Mouse (Mus musculus) ES-Bruce4 (cell line): ENCODE data around the gene Mex3d.

ENCODE experiments used
- CTCF ChIP-seq: IDR thresholded peaks from one replicate; pipeline ENCODE4 v1.8.1; 2011; ENCODE audit warnings: low read depth, low read length
- POLR2A ChIP-seq: IDR thresholded peaks from one replicate; pipeline ENCODE4 v1.8.1; 2011; ENCODE audit warnings: low read length; ENCODE audit not compliant: insufficient read depth

- TF ChIP-seq POLR2A (no peak), CTCF (no peak)
These were observed 35.6 kb downstream of the Mex3d start for GRCm38 (mm10) chr10:80351896-80352295.
